Mouse (Mus musculus) C2C12 (cell line): ENCODE data around the gene Msi2.

Experiments
- CEBPB ChIP-seq: IDR thresholded peaks from one replicate; pipeline ENCODE4 v1.6.1; 2011; ENCODE audit warnings: low read depth, mild to moderate bottlenecking, control low read depth, moderate library complexity
- MAX ChIP-seq: IDR thresholded peaks from one replicate; pipeline ENCODE4 v1.6.1; 2011; ENCODE audit warnings: mild to moderate bottlenecking, control low read depth

- TF ChIP-seq CEBPB = no peak
- no peak for TF ChIP-seq MAX
These were observed 168.8 kb downstream of the Msi2 start for GRCm38 (mm10) chr11:88549529-88549900.
